Mouse (Mus musculus) lung, postnatal 0 days (tissue): ENCODE data around the gene Sgms1. TPM values are rescaled to one million over a fixed set of nuclear protein-coding genes. Genes with fewer than 3 reads are reported as not detected.

Source experiments
- ATAC-seq: fragments of 200-750 bp; cut with Nextera tagmentation; 2 replicates; pipeline ENCODE4 v1.8.0; 2017; ENCODE audit warnings: moderate library complexity
- DNase-seq: peaks from one replicate; pipeline ENCODE4 v3.0.0-alpha.2; 2016; ENCODE audit warnings: low spot score
- H3K27ac ChIP-seq: fragments of 300-500 bp; sonication (generic); 2 replicates; pipeline ENCODE4 v1.5.1; 2014; ENCODE audit warnings: antibody characterized with exemption, mild to moderate bottlenecking, low read length, mixed read lengths
- H3K27me3 ChIP-seq: fragments of 300-500 bp; sonication (generic); replicated peaks from 2 replicates; pipeline ENCODE4 v1.6.1; 2014; ENCODE audit warnings: low read length, mixed read lengths; ENCODE audit not compliant: insufficient read depth
- H3K36me3 ChIP-seq: fragments of 300-500 bp; sonication (generic); 2 replicates; pipeline ENCODE4 v1.6.1; 2014; ENCODE audit warnings: low read length, mixed read lengths; ENCODE audit not compliant: insufficient read depth
- H3K4me1 ChIP-seq: fragments of 300-500 bp; sonication (generic); 2 replicates; pipeline ENCODE4 v1.6.1; 2014; ENCODE audit warnings: antibody characterized with exemption, low read depth, low read length, mixed read lengths; ENCODE audit not compliant: insufficient read depth
- H3K4me2 ChIP-seq: fragments of 300-500 bp; sonication (generic); replicated peaks from 2 replicates; pipeline ENCODE4 v1.6.1; 2014; ENCODE audit warnings: low read depth, mild to moderate bottlenecking, low read length, moderate library complexity, mixed read lengths
- H3K4me3 ChIP-seq: fragments of 300-500 bp; sonication (generic); 2 replicates; pipeline ENCODE4 v1.5.1; 2014; ENCODE audit warnings: low read depth, low read length
- H3K9ac ChIP-seq: fragments of 300-500 bp; sonication (generic); replicated peaks from 2 replicates; pipeline ENCODE4 v1.6.1; 2014; ENCODE audit warnings: low read depth, mild to moderate bottlenecking
- H3K9me3 ChIP-seq: fragments of 300-500 bp; sonication (generic); 2 replicates; pipeline ENCODE4 v1.6.1; 2016; ENCODE audit warnings: low read length, mixed read lengths
- CTCF ChIP-seq: IDR thresholded peaks from 2 replicates; pipeline ENCODE4 v1.5.1; 2016; ENCODE audit warnings: antibody characterized with exemption, mild to moderate bottlenecking
- EP300 ChIP-seq: IDR thresholded peaks from 2 replicates; pipeline ENCODE4 v1.6.1; 2016; ENCODE audit warnings: antibody characterized with exemption, mild to moderate bottlenecking, control low read depth
- WGBS: fragments of 180-500 bp; shearing (Covaris S2); extraction: QIAGEN DNeasy Blood & Tissue Kit; methylation state at CpG from one replicate; pipeline ENCODE4 v1.1.7; 2014; 5-methylcytosine and 5-hydroxymethylcytosine counted together
- polyA plus RNA-seq: library from polyadenylated mRNA; unstranded; fragments of >200 nt; fragmentation: Nextera tagmentation; extraction: Ambion mirVana; gene quantifications from 2 replicates; pipeline ENCODE4 v1.2.1, GENCODE M21; 2015

Sgms1 gene
- polyA plus RNA-seq, 1 experiment from 2014 or later, result 59.3 TPM

DNA sequence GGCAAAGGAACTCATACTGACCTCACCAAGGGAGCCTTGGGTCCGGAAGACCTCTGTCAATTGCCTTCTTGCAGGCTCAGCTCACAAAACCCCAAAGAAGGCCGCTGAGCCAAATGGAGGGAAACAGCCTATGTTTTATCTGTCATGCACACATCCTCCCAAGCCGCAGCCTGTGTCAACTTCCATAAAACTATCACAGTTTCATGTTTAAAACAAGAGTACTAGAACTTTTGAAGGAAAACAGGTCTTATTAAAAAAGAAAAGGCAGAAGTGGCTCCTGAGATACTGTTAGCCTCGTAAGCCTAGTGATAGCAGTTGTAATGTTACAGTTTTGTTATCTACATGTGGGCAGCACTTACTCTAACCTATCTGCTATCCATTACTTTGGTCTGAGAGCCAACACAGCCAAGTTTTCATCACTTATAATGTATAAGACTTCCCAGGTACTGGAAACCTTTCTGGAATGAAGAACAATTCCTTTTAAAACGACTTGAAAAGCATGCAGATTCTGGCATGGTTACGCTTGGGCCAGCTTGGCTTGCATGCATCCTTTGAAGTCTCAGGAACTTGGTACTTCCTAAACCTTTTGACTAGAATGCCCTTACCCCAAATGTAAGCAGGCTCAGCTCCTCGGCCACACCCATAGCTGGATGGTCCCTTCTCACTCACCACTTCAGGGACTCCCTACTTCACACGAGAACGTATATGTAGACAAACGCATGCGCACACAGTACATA is 150.6 kb downstream of the Sgms1 start:
- H3K9ac ChIP-seq, result no peak overlapping the region
- H3K27ac ChIP-seq, result no peak overlapping the region
- H3K9me3 ChIP-seq, result no peaks in the 10 kb centered on the region
- H3K4me1 ChIP-seq, result 0 out of 2 replicates have a peak, but pooled peaks cover 8% of the 10 kb centered on the region
- no peak overlapping the region for H3K4me2 ChIP-seq
- whole genome bisulfite sequencing, result 59% methylated on average over 11 of the region's 11 CpGs
- DNase-seq (no peak), ATAC-seq (peak; percentile 56; the same call in 1 of the 2 replicates)
- no peak overlapping the region for H3K4me3 ChIP-seq
- TF ChIP-seq CTCF (no peak), EP300 (no peak)
- H3K36me3 ChIP-seq, result no peaks in the 10 kb centered on the region
- no peaks in the 10 kb centered on the region for H3K27me3 ChIP-seq

- Histone ChIP-seq H3K27me3 (no peaks in the 10 kb centered on the region), H3K9ac (no peak overlapping the region), H3K4me1 (0 out of 2 replicates have a peak, but pooled peaks cover 8% of the 10 kb centered on the region), H3K27ac (no peak overlapping the region), H3K4me2 (no peak overlapping the region), H3K36me3 (no peaks in the 10 kb centered on the region), H3K4me3 (no peak overlapping the region), H3K9me3 (no peaks in the 10 kb centered on the region)
- no peak for TF ChIP-seq EP300
- no peak for TF ChIP-seq CTCF
- ATAC-seq (no peak), DNase-seq (no peak)
- WGBS, result 84% methylated on average over 5 of the region's 5 CpGs
Measured at GRCm38 (mm10) chr19:32237685-32238084, 151.8 kb downstream of the Sgms1 start.

DNA sequence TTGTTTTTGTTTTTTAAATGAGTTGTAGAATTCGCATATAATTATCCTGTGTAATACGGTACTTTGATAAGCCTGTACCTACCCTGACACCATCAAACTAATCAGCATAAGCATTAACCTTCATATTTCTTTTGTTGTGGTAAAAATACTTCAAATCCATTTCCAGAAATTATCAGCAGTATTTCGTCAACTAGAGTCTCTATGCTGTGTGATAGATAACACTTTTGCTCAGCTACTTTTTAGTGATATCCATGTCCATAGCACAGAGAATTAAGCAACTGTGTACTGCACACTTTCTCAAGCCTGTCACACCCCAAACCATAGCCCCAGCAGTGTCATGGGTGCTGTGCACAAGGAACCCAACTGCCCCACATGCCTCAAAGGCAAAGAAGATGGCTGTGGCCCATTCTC is 152.3 kb downstream of the Sgms1 start:
- no peak for ATAC-seq
- Histone ChIP-seq H3K4me2 (no peak overlapping the region), H3K9ac (no peak overlapping the region), H3K4me3 (no peak overlapping the region), H3K4me1 (0 out of 2 replicates have a peak, but pooled peaks cover 8% of the 10 kb centered on the region), H3K27ac (no peak overlapping the region), H3K9me3 (no peaks in the 10 kb centered on the region), H3K27me3 (no peaks in the 10 kb centered on the region), H3K36me3 (no peaks in the 10 kb centered on the region)
- no peak for TF ChIP-seq EP300
- no peak for TF ChIP-seq CTCF
- DNase-seq, result no peak
- 81% methylated on average over 3 of the region's 3 CpGs for WGBS

DNA sequence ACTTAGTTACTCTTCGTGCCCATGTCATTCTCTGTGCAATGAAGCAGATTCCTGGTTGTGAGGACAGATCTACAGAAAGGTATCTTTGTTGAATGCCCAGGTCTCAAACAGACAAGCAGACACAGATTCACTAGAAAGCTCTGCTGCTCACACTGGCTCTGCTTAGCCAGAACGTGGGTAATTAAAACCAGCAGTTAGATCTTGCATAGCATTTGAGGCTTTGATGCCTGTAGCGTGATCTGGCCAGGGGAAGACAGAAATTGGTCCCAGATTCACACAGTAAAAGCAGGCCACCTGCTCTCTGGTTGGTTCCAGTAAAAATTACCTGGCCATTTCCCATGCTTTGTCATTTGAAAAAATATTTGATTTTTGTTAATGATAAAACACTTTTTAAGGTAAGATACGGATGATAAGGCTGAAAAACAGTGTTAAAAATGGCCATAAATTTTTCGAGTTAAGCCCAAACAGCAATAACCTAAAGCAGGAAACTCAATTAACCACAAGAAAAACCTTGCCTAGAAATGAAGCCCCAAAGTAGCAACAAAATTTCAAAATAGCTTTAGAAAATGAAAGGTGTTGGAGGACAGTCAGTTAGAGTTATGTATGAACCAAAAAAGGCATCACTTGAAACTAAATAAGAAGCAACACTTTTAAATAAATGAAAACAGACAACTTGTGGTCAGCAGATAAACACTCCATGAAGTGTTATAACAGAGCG is 154.6 kb downstream of the Sgms1 start:
- Histone ChIP-seq H3K27me3 (no peaks in the 10 kb centered on the region), H3K9me3 (no peaks in the 10 kb centered on the region), H3K4me3 (no peak overlapping the region), H3K4me1 (peaks cover 10% of the 10 kb centered on the region; the same call in 1 of the 2 replicates), H3K36me3 (no peaks in the 10 kb centered on the region), H3K27ac (no peak overlapping the region), H3K9ac (no peak overlapping the region), H3K4me2 (no peak overlapping the region)
- ATAC-seq (no peak), DNase-seq (no peak)
- TF ChIP-seq CTCF (no peak), EP300 (no peak)
- WGBS, result 87% methylated on average over 6 of the region's 6 CpGs

- WGBS, result 76% methylated on average over 10 of the region's 10 CpGs
- no peaks in the 10 kb centered on the region for H3K9me3 ChIP-seq
- ATAC-seq (no peak), DNase-seq (no peak)
- no peak overlapping the region for H3K4me3 ChIP-seq
- no peak for TF ChIP-seq EP300
- no peak for TF ChIP-seq CTCF
- no peaks in the 10 kb centered on the region for H3K27me3 ChIP-seq
- H3K9ac ChIP-seq, result no peak overlapping the region
- peaks cover 3% of the 10 kb centered on the region; the same call in 1 of the 2 replicates for H3K4me1 ChIP-seq
- no peak overlapping the region for H3K27ac ChIP-seq
- no peaks in the 10 kb centered on the region for H3K36me3 ChIP-seq
- H3K4me2 ChIP-seq, result no peak overlapping the region
Measured at GRCm38 (mm10) chr19:32231292-32231691, 158.2 kb downstream of the Sgms1 start.

- WGBS, result 56% methylated on average over 5 of the region's 5 CpGs
- no peak for ATAC-seq
Measured at GRCm38 (mm10) chr19:32230798-32231197, 158.7 kb downstream of the Sgms1 start.

More at GRCm38 (mm10) chr19:32230798-32231197, 158.7 kb downstream of the Sgms1 start:
- TF ChIP-seq CTCF (no peak), EP300 (no peak)
- Histone ChIP-seq H3K9ac (no peak overlapping the region), H3K4me1 (peaks cover 3% of the 10 kb centered on the region; the same call in 1 of the 2 replicates), H3K4me2 (no peak overlapping the region), H3K36me3 (no peaks in the 10 kb centered on the region), H3K9me3 (no peaks in the 10 kb centered on the region), H3K4me3 (no peak overlapping the region), H3K27me3 (no peaks in the 10 kb centered on the region), H3K27ac (peak overlapping the region; percentile 27; the same call in 1 of the 2 replicates)
- peak; percentile 38 for DNase-seq
